In genomic region chr7:95858247-95858646, GRCm38 (mm10) we compare ENCODE assay signal across 18 mouse cellular contexts.
DNase-seq lines count a peak whose midpoint lies in the region; ATAC-seq and TF ChIP-seq lines count a peak whose summit lies in the region.
"Had no signal": no experiment of that assay in that cellular context is flagged by ENCODE, and none has a peak within 500 bp of the region (broad histone marks: within the 10 kb centered on the region; RNA-seq: fewer than 3 reads in every experiment).

No protein-coding gene starts in this region.

- TF ChIP-seq POLR2A in cortical plate, adult 2 months (IDR thresholded peaks at IDR 0.05; ENCODE audit: extremely low read depth, insufficient read depth, low read length): no peak

- H3K27ac ChIP-seq in kidney, postnatal 0 days: no peak overlapping the region
- H3K27ac ChIP-seq in cortical plate, adult 2 months (ENCODE audit: insufficient read depth, low read length): no peak overlapping the region
- H3K27ac ChIP-seq in forebrain, embryonic 13.5 days: no peak overlapping the region
- H3K27ac ChIP-seq: hindbrain, embryonic 13.5 days; macrophage; midbrain, embryonic 12.5 days; neural tube, embryonic 13.5 days had no signal

- no peak overlapping the region for H3K9ac ChIP-seq in kidney, postnatal 0 days (ENCODE audit: low read depth, low read length)
- no peak overlapping the region for H3K9ac ChIP-seq in forebrain, embryonic 13.5 days
- H3K9ac ChIP-seq: hindbrain, embryonic 13.5 days; midbrain, embryonic 12.5 days; neural tube, embryonic 13.5 days had no signal

- no peak for ATAC-seq in kidney, postnatal 0 days (replicated peaks; ENCODE audit: low FRiP score, low read depth)
- ATAC-seq in forebrain, embryonic 13.5 days: no peak
- ATAC-seq: forebrain, embryonic 16.5 days; intestine, embryonic 16.5 days had no signal

- peak; percentile 21 for DNase-seq in embryo, embryonic 10.5 days (ENCODE audit: low spot score)
- DNase-seq in embryo, embryonic 10 days (ENCODE audit: low spot score): no peak
- DNase-seq in kidney, postnatal 0 days (ENCODE audit: low spot score): peak; percentile 10
- no peak for DNase-seq in kidney, adult 18-20 months
- DNase-seq in NIH3T3 (ENCODE audit: low read depth): peak; percentile 4
- DNase-seq: cerebellum, adult 8-10 months; gastrocnemius, postnatal 10 days; kidney, postnatal 25 days; layer of hippocampus, adult 9-11 months had no signal

- TF ChIP-seq CTCF in kidney, postnatal 0 days (IDR thresholded peaks at IDR 0.05; ENCODE audit: low read depth): peak; percentile 62
- TF ChIP-seq CTCF in cortical plate, adult 2 months (IDR thresholded peaks at IDR 0.05; ENCODE audit: extremely low read depth, insufficient read depth, low read length): peak; percentile 27; the same call in 1 of the 2 replicates

- H3K4me3 ChIP-seq in kidney, postnatal 0 days (replicated peaks; ENCODE audit: low read depth, low read length): no peak overlapping the region
- H3K4me3 ChIP-seq in cortical plate, adult 2 months (ENCODE audit: insufficient read depth, low read length): no peak overlapping the region
- no peak overlapping the region for H3K4me3 ChIP-seq in forebrain, embryonic 13.5 days
- H3K4me3 ChIP-seq: erythroblast, embryonic 14.5 days; hindbrain, embryonic 13.5 days; midbrain, embryonic 12.5 days; neural tube, embryonic 13.5 days had no signal

- no peaks in the 10 kb centered on the region for H3K27me3 ChIP-seq in kidney, postnatal 0 days (ENCODE audit: insufficient read depth, low read length)
- no peaks in the 10 kb centered on the region for H3K27me3 ChIP-seq in forebrain, embryonic 13.5 days
- H3K27me3 ChIP-seq: midbrain, embryonic 12.5 days; neural tube, embryonic 13.5 days had no signal

- no peaks in the 10 kb centered on the region for H3K4me1 ChIP-seq in kidney, postnatal 0 days (replicated peaks; ENCODE audit: insufficient read depth, low read length)
- H3K4me1 ChIP-seq in cortical plate, adult 2 months (ENCODE audit: control insufficient read depth, insufficient read depth, low read length): 0 out of 2 replicates have a peak, but pooled peaks cover 2% of the 10 kb centered on the region
- H3K4me1 ChIP-seq in forebrain, embryonic 13.5 days: no peaks in the 10 kb centered on the region
- H3K4me1 ChIP-seq: hindbrain, embryonic 13.5 days; midbrain, embryonic 12.5 days; neural tube, embryonic 13.5 days had no signal

- H3K9me3 ChIP-seq in kidney, postnatal 0 days (replicated peaks; ENCODE audit: low read length): no peaks in the 10 kb centered on the region
- no peaks in the 10 kb centered on the region for H3K9me3 ChIP-seq in forebrain, embryonic 13.5 days (replicated peaks)
- H3K9me3 ChIP-seq: hindbrain, embryonic 13.5 days; midbrain, embryonic 12.5 days; neural tube, embryonic 13.5 days had no signal

- no peak overlapping the region for H3K4me2 ChIP-seq in kidney, postnatal 0 days (ENCODE audit: low read length)
- H3K4me2 ChIP-seq in forebrain, embryonic 13.5 days: no peak overlapping the region
- H3K4me2 ChIP-seq: hindbrain, embryonic 13.5 days; midbrain, embryonic 12.5 days; neural tube, embryonic 13.5 days had no signal

- no peaks in the 10 kb centered on the region for H3K36me3 ChIP-seq in kidney, postnatal 0 days (ENCODE audit: insufficient read depth, low read length)
- no peaks in the 10 kb centered on the region for H3K36me3 ChIP-seq in forebrain, embryonic 13.5 days (ENCODE audit: poor library complexity, severe bottlenecking)
- H3K36me3 ChIP-seq: hindbrain, embryonic 13.5 days; midbrain, embryonic 12.5 days; neural tube, embryonic 13.5 days had no signal

Comparison
In these comparisons a context has a peak if more than half of its experiments do, and no peak if none do; other contexts are left out.
1. DNase-seq: peak in embryo, embryonic 10.5 days (single experiment), kidney, postnatal 0 days (single experiment) and NIH3T3 (single experiment); none in embryo, embryonic 10 days (single experiment) and kidney, adult 18-20 months (single experiment).